Mouse (Mus musculus): ENCODE data around the gene Lhfpl2.

Lhfpl2 gene

GRCm38 (mm10) chr13:94066626-94067275, 9.2 kb downstream of the Lhfpl2 start:
- DNase-seq (ENCODE audit: low spot score) = no peak

- DNase-seq (ENCODE audit: low spot score) = no peak
Measured at GRCm38 (mm10) chr13:94068308-94068707, 10.7 kb downstream of the Lhfpl2 start.

- DNase-seq (ENCODE audit: low spot score) = no peak
Measured at GRCm38 (mm10) chr13:94069421-94070307, 12.1 kb downstream of the Lhfpl2 start.

- DNase-seq (ENCODE audit: low spot score) = no peak
Measured at GRCm38 (mm10) chr13:94070308-94070619, 12.7 kb downstream of the Lhfpl2 start.

- DNase-seq (ENCODE audit: low spot score) = no peak
Measured at GRCm38 (mm10) chr13:94070927-94071326, 13.3 kb downstream of the Lhfpl2 start.

GRCm38 (mm10) chr13:94073046-94073715, 15.6 kb downstream of the Lhfpl2 start:
- no peak for DNase-seq (ENCODE audit: low spot score)

GRCm38 (mm10) chr13:94073716-94074115, 16.1 kb downstream of the Lhfpl2 start:
- DNase-seq (ENCODE audit: low spot score) = no peak

- no peak for DNase-seq (ENCODE audit: low spot score)
Measured at GRCm38 (mm10) chr13:94075181-94075580, 17.6 kb downstream of the Lhfpl2 start.

- DNase-seq (ENCODE audit: low spot score) = no peak
Measured at GRCm38 (mm10) chr13:94077136-94078018, 19.8 kb downstream of the Lhfpl2 start.

GRCm38 (mm10) chr13:94083196-94083595, 25.6 kb downstream of the Lhfpl2 start:
- no peak for DNase-seq (ENCODE audit: low spot score)

- no peak for DNase-seq (ENCODE audit: low spot score)
Measured at GRCm38 (mm10) chr13:94084220-94085126, 26.9 kb downstream of the Lhfpl2 start.

GRCm38 (mm10) chr13:94086090-94086808, 28.7 kb downstream of the Lhfpl2 start:
- DNase-seq (ENCODE audit: low spot score) = no peak

GRCm38 (mm10) chr13:94087061-94087460, 29.5 kb downstream of the Lhfpl2 start:
- DNase-seq (ENCODE audit: low spot score) = no peak

- no peak for DNase-seq (ENCODE audit: low spot score)
Measured at GRCm38 (mm10) chr13:94088788-94089187, 31.2 kb downstream of the Lhfpl2 start.

- DNase-seq (ENCODE audit: low spot score) = no peak
Measured at GRCm38 (mm10) chr13:94089286-94089685, 31.7 kb downstream of the Lhfpl2 start.

- no peak for DNase-seq (ENCODE audit: low spot score)
Measured at GRCm38 (mm10) chr13:94091366-94091765, 33.8 kb downstream of the Lhfpl2 start.

GRCm38 (mm10) chr13:94094176-94094575, 36.6 kb downstream of the Lhfpl2 start:
- no peak for DNase-seq (ENCODE audit: low spot score)

- no peak for DNase-seq (ENCODE audit: low spot score)
Measured at GRCm38 (mm10) chr13:94094625-94095024, 37.0 kb downstream of the Lhfpl2 start.

- no peak for DNase-seq (ENCODE audit: low spot score)
Measured at GRCm38 (mm10) chr13:94095202-94095601, 37.6 kb downstream of the Lhfpl2 start.

- no peak for DNase-seq (ENCODE audit: low spot score)
Measured at GRCm38 (mm10) chr13:94097667-94098066, 40.1 kb downstream of the Lhfpl2 start.
